Mouse (Mus musculus): Measurements from ENCODE around the gene Alkbh6. TPM values are rescaled to one million over a fixed set of nuclear protein-coding genes. Genes with fewer than 3 reads are reported as not detected.

The Alkbh6 gene
- polyA plus RNA-seq, 1 experiment from 2014 or later: 95.5 TPM

DNA sequence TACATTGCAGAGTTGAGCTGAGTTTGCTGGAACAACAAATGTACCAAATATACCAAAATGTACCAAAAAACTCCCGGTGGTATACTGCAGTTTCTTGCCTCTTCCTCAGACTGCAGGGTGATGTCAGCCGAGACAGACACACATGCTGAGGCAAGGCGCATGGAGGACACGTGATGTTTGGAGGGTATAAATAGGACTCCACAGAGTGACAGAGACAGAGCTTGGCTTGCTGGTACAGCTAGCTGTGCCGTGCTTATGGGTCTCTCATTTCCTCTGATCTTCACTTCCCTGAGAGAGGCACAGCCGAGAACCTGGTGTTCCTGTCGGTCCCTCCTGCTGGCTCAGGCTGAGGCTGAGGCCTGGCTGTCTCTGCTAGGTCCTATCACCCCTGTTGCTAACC, 25.8 kb upstream of the Alkbh6 start:
- Histone ChIP-seq H3K36me3 (replicated peaks) (no peaks in the 10 kb centered on the region), H3K9me3 (no peaks in the 10 kb centered on the region), H3K27ac (replicated peaks) (no peak overlapping the region), H3K27me3 (replicated peaks; ENCODE audit: low read depth, poor library complexity, severe bottlenecking) (no peaks in the 10 kb centered on the region), H3K4me3 (no peak overlapping the region), H3K4me1 (peaks cover 20% of the 10 kb centered on the region)
- DNase-seq (ENCODE audit: low spot score): no peak
- 80% methylated on average over 7 of the region's 7 CpGs for WGBS

DNA sequence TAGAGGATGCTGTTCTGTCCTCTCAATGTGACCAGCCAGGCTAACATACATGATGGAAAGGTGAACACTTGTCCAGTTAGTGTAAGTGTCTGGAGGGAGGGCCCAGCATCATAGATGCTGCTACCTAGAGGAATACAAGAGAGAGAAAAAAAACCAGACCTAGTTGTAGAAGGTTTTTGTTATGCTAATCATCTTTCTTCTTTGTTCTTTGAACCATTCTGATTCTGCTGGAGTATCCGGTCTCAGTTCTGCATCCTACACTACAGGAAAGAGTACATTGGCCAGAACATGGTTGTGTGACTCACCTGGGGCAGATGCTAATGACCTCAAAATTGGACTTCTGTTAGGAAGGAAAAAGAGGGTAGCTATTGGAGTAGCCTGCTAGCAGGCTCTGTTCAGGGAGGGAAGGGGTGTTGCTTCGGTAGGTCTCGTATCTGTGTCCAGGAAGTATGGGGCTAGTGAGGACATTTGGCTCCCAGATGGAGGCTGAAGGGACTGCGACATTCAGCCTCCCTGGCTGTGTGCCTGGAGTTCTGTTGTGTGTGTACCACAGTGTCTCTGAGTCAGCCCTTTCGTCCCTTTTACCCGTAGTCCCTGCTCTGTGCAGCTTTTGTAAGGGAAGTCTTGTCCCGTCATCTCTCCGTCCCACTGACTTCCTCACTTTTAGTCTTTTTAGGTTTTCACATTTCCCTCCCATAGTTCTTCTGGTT, 21.7 kb upstream of the Alkbh6 start:
- H3K4me1 ChIP-seq: peaks cover 20% of the 10 kb centered on the region
- H3K36me3 ChIP-seq (replicated peaks): no peaks in the 10 kb centered on the region
- no peak for DNase-seq (ENCODE audit: low spot score)
- H3K27me3 ChIP-seq (replicated peaks; ENCODE audit: low read depth, poor library complexity, severe bottlenecking): peaks cover 11% of the 10 kb centered on the region; the same call in 1 of the 2 replicates
- H3K9me3 ChIP-seq: no peaks in the 10 kb centered on the region
- H3K27ac ChIP-seq (replicated peaks): no peak overlapping the region
- 71% methylated on average over 8 of the region's 8 CpGs for WGBS
- H3K4me3 ChIP-seq: no peak overlapping the region

DNA sequence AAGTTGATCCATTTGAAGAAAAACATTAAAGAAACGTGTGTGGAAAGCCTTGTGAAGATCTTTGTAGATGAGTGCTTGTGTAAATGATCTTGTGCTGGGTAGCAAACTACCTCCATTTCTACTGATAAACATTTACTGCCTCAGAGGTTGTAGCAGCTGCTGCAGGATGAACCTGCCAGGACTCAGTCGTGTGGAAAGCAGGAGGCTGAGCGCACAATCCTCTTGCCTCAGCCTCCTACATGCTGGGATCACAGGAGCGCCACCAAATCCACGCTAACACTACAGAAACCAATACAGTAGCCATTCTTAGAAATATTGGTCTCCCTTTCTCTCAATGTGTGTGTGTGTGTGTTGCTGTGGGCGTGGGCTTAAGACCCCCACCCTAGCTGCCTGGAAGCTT, 20.5 kb upstream of the Alkbh6 start:
- Histone ChIP-seq H3K27me3 (replicated peaks; ENCODE audit: low read depth, poor library complexity, severe bottlenecking) (peaks cover 11% of the 10 kb centered on the region; the same call in 1 of the 2 replicates), H3K9me3 (no peaks in the 10 kb centered on the region), H3K4me1 (peaks cover 31% of the 10 kb centered on the region), H3K27ac (replicated peaks) (no peak overlapping the region), H3K36me3 (replicated peaks) (peaks cover 6% of the 10 kb centered on the region), H3K4me3 (no peak overlapping the region)
- WGBS: 73% methylated on average over 6 of the region's 6 CpGs
- DNase-seq (ENCODE audit: low spot score): no peak

- H3K9me3 ChIP-seq: no peaks in the 10 kb centered on the region
- H3K4me3 ChIP-seq: peak overlapping the region; percentile 14; the same call in 1 of the 2 replicates
- H3K36me3 ChIP-seq (replicated peaks): peaks cover 17% of the 10 kb centered on the region
- peaks cover 11% of the 10 kb centered on the region; the same call in 1 of the 2 replicates for H3K27me3 ChIP-seq (replicated peaks; ENCODE audit: low read depth, poor library complexity, severe bottlenecking)
- peak overlapping the region; percentile 75 for H3K27ac ChIP-seq (replicated peaks)
- no peak for DNase-seq (ENCODE audit: low spot score)
- H3K4me1 ChIP-seq: peaks cover 31% of the 10 kb centered on the region
- 61% methylated on average over 7 of the region's 7 CpGs for WGBS
Measured at GRCm38 (mm10) chr7:30289071-30289713, 19.3 kb upstream of the Alkbh6 start.

GRCm38 (mm10) chr7:30289714-30290399, 18.7 kb upstream of the Alkbh6 start:
- Histone ChIP-seq H3K27me3 (replicated peaks; ENCODE audit: low read depth, poor library complexity, severe bottlenecking) (peaks cover 11% of the 10 kb centered on the region; the same call in 1 of the 2 replicates), H3K36me3 (replicated peaks) (peaks cover 23% of the 10 kb centered on the region), H3K4me3 (peak overlapping the region; percentile 14; the same call in 1 of the 2 replicates), H3K4me1 (peaks cover 31% of the 10 kb centered on the region), H3K27ac (replicated peaks) (peak overlapping the region; percentile 75), H3K9me3 (no peaks in the 10 kb centered on the region)
- 41% methylated on average over 10 of the region's 10 CpGs for WGBS
- peak; percentile 64 for DNase-seq (ENCODE audit: low spot score)

DNA sequence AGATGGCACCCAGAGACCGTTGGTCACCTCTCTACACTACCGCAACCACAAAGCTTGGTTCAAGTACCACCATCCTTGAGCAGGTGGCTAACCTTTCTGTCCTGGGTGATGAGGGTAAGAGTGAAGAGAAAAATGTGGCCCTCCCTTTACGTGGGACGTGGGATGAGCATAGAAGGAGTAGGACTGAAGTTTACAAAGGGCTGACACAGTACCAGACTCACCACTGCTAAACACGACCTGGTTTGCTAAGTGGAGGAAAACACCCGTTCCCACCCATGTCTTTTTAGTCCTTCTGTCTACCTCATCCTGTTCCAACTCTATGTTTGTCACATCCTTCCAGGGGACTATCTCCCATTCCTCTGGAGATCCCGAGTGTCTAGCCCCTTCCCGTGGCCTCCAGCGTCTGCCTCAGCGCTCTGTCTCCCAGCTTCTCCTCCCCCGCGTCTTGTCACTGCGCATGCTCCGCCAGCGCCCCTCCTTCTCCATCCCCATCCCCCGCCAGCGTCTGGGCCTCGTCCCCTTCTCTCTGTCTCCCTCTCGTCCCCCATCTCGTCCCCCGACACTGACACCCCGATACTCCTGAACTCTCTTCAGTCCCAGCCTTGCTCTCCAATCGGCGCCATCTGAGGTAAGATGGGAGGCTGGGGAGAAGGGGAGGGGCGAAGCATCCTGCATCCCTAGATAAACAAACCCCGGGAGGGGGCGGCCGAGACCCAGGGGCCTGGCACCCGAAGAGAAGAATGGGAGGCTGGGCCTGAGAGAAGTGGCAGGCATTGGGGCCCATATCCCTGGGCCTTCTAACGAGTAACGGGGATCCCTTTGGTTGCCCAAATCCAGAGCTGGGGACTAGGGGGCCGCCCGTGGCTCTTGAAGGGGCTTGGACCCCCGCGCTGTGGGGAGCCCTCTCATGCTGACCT, 17.0 kb upstream of the Alkbh6 start, which contains the start of gene Clip3:
Gene Clip3, plus strand, starts transcription at position 514 of the 917 bp plus-strand sequence.
- DNase-seq (ENCODE audit: low spot score): peak; percentile 89
- peaks cover 40% of the 10 kb centered on the region for H3K36me3 ChIP-seq (replicated peaks)
- H3K27ac ChIP-seq (replicated peaks): peak within 1 kb of the TSS; percentile 93
- WGBS: 8% methylated on average over 35 of the region's 35 CpGs
- H3K27me3 ChIP-seq (replicated peaks; ENCODE audit: low read depth, poor library complexity, severe bottlenecking): peaks cover 11% of the 10 kb centered on the region; the same call in 1 of the 2 replicates
- peak within 1 kb of the TSS; percentile 89 for H3K4me3 ChIP-seq
- H3K4me1 ChIP-seq: peaks cover 31% of the 10 kb centered on the region
- no peaks in the 10 kb centered on the region for H3K9me3 ChIP-seq

- peaks cover 63% of the 10 kb centered on the region for H3K36me3 ChIP-seq (replicated peaks)
- peaks cover 31% of the 10 kb centered on the region for H3K4me1 ChIP-seq
- 88% methylated on average over 13 of the region's 13 CpGs for WGBS
- peaks cover 10% of the 10 kb centered on the region; the same call in 1 of the 2 replicates for H3K27me3 ChIP-seq (replicated peaks; ENCODE audit: low read depth, poor library complexity, severe bottlenecking)
- 0 out of 2 replicates have a peak overlapping the region, but pooled peaks have one; percentile 14 for H3K4me3 ChIP-seq
- H3K9me3 ChIP-seq: no peaks in the 10 kb centered on the region
- no peak overlapping the region for H3K27ac ChIP-seq (replicated peaks)
- DNase-seq (ENCODE audit: low spot score): no peak
Measured at GRCm38 (mm10) chr7:30293795-30294194, 14.7 kb upstream of the Alkbh6 start.

GRCm38 (mm10) chr7:30294296-30294695, 14.2 kb upstream of the Alkbh6 start:
- H3K4me1 ChIP-seq: peaks cover 28% of the 10 kb centered on the region
- H3K27me3 ChIP-seq (replicated peaks; ENCODE audit: low read depth, poor library complexity, severe bottlenecking): peaks cover 5% of the 10 kb centered on the region; the same call in 1 of the 2 replicates
- peaks cover 68% of the 10 kb centered on the region for H3K36me3 ChIP-seq (replicated peaks)
- H3K9me3 ChIP-seq: no peaks in the 10 kb centered on the region
- WGBS: 90% methylated on average over 5 of the region's 5 CpGs
- H3K27ac ChIP-seq (replicated peaks): no peak overlapping the region
- H3K4me3 ChIP-seq: 0 out of 2 replicates have a peak overlapping the region, but pooled peaks have one; percentile 5
- DNase-seq (ENCODE audit: low spot score): no peak

- no peaks in the 10 kb centered on the region for H3K9me3 ChIP-seq
- H3K27ac ChIP-seq (replicated peaks): no peak overlapping the region
- H3K4me1 ChIP-seq: peaks cover 20% of the 10 kb centered on the region
- H3K4me3 ChIP-seq: no peak overlapping the region
- peaks cover 76% of the 10 kb centered on the region for H3K36me3 ChIP-seq (replicated peaks)
- H3K27me3 ChIP-seq (replicated peaks; ENCODE audit: low read depth, poor library complexity, severe bottlenecking): no peaks in the 10 kb centered on the region
- peak; percentile 24 for DNase-seq (ENCODE audit: low spot score)
- WGBS: 74% methylated on average over 10 of the region's 10 CpGs
Measured at GRCm38 (mm10) chr7:30295103-30295502, 13.4 kb upstream of the Alkbh6 start.

DNA sequence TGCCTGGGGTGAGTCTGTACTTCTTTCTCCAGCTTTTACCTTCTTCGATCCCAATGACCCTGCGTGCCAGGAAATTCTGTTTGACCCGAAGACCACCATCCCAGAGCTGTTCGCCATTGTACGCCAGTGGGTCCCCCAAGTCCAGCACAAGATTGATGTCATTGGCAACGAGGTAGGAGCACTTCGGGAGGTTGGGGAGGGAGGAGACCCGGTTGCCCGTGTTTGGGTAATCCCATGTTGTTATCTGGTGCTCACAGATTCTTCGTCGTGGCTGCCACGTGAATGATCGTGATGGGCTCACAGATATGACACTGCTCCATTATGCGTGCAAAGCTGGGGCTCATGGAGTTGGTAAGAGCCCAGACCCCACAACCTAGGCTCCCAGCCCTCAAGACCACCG, 11.7 kb upstream of the Alkbh6 start:
- Histone ChIP-seq H3K27me3 (replicated peaks; ENCODE audit: low read depth, poor library complexity, severe bottlenecking) (no peaks in the 10 kb centered on the region), H3K4me1 (peaks cover 12% of the 10 kb centered on the region), H3K9me3 (no peaks in the 10 kb centered on the region), H3K4me3 (no peak overlapping the region), H3K27ac (replicated peaks) (no peak overlapping the region), H3K36me3 (replicated peaks) (peaks cover 91% of the 10 kb centered on the region)
- 93% methylated on average over 15 of the region's 15 CpGs for WGBS
- DNase-seq (ENCODE audit: low spot score): no peak

GRCm38 (mm10) chr7:30297266-30297665, 11.3 kb upstream of the Alkbh6 start:
- DNase-seq (ENCODE audit: low spot score): no peak
- 85% methylated on average over 16 of the region's 16 CpGs for WGBS
- H3K4me3 ChIP-seq: no peak overlapping the region

More at GRCm38 (mm10) chr7:30297266-30297665, 11.3 kb upstream of the Alkbh6 start:
- Histone ChIP-seq H3K27me3 (replicated peaks; ENCODE audit: low read depth, poor library complexity, severe bottlenecking) (no peaks in the 10 kb centered on the region), H3K4me1 (peaks cover 7% of the 10 kb centered on the region), H3K9me3 (no peaks in the 10 kb centered on the region), H3K27ac (replicated peaks) (no peak overlapping the region), H3K36me3 (replicated peaks) (peaks cover 96% of the 10 kb centered on the region)

Data from embryonic facial prominence, embryonic 10.5 days (tissue).